Mouse (Mus musculus): ENCODE data around the gene B3gnt2. TPM values are rescaled to one million over a fixed set of nuclear protein-coding genes. Genes with fewer than 3 reads are reported as not detected.

The B3gnt2 gene
- total RNA-seq, 2 experiments from 2014 or later = 4.1 to 4.3 TPM

DNA sequence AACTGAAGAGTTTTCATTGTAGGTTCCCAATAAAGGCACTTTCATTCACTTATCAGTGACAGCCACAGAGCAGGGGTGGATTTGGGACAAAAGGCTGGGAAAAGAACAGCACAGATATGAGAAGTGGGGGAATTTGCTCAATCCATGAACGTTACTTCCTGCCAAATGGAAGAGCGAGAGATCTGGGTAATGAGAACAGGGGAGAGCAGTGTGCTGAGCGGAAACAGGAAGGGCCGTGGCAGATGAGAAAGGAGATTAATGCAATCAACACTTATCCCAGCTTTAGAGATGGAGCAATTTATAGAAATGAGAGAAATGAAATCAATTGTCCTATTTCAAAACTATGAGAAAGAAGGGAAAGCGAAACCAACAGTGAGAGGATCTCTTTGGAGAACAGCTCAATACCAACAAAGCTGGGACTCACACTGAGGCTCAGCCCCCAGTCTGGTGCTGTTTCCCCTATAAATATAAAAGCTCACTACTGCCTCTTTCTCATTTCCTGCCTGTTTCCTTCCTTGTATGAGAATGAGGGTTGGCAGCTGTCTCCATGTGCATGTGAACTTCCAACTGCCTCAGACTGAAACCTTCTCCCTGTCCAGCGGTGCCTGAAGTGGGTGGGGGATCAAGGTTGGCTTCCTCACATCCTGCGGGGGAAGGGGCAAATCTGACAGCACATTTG, 11.0 kb upstream of the B3gnt2 start:
- intact Hi-C loops (cut with DNase I) = no loop called here
- DNase-seq = no peak

DNA sequence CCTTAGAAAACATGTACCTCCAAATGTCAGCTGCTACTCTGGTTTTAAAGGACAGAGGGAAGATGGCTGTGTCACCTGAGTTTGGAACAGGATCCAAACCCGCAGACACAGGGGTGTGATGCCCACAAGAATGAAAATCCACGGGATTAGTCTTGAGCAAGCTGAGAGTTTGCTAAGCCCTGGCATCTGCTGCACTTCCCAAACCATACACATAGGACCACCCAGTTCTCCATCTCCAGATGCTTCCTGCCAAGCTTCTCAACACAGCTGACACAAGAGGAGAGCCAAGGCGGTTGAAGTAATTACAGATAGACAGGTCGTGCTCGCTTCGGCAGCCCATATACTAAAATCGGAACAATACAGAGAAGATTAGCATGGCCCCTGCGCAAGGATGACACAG, 7.8 kb upstream of the B3gnt2 start:
- no peak for DNase-seq
- intact Hi-C loops (cut with DNase I) = loop anchor here (10.0 kb wide), 1 partner anchor 86 kb away; no protein-coding TSS in a partner anchor

DNA sequence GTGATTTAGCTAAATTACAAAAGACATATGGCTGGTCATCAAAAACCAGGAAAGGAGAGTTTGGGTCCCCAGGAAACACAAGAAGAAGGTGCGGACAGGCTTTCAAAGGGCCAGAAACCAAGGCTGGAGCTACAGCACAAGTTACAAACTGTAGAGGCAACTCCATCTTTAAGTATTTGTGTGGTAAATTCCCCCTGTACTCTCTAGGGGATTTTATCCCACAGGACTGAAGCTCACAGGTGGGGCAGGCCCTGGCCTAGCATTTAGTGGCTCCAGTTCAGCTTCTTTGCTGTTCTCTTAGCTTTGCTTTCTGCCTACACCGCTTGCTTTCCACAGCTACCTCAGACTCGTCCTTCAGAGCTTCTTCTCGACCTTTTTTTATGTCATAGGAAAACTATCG, 6.9 kb upstream of the B3gnt2 start:
- DNase-seq = no peak
- intact Hi-C loops (cut with DNase I) = loop anchor here (10.0 kb wide), 1 partner anchor 87 kb away; no protein-coding TSS in a partner anchor

DNA sequence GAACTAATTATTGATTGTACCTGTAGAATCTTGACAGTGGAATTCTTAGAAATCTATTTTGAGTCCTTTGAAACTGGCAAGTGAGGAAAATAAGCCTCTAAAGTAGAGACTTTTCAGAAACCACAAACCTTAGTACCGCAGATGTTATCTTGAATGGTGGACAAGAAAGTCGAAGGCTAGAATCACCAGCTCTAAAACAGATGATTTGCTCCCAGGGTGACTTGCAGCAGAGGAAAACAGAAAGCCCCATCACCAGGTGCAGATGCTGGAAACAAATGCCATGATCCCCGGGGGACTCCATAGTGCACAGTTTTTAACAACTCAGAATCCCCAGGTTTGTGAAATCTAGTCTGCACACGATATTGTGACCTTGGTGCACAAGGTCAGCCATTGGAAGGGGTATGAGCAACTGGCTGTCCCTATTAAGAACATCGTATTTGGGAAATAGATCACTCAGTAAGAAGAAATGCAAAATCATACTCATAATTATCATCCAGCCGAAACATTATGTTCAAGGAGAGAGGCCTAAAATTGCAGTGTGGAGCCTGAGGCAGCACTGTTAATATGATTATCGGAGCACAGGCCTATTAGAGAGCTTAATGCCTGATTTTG, 5.0 kb upstream of the B3gnt2 start:
- intact Hi-C loops (cut with DNase I) = loop anchor here (10.0 kb wide), 1 partner anchor 89 kb away; no protein-coding TSS in a partner anchor
- DNase-seq = no peak

DNA sequence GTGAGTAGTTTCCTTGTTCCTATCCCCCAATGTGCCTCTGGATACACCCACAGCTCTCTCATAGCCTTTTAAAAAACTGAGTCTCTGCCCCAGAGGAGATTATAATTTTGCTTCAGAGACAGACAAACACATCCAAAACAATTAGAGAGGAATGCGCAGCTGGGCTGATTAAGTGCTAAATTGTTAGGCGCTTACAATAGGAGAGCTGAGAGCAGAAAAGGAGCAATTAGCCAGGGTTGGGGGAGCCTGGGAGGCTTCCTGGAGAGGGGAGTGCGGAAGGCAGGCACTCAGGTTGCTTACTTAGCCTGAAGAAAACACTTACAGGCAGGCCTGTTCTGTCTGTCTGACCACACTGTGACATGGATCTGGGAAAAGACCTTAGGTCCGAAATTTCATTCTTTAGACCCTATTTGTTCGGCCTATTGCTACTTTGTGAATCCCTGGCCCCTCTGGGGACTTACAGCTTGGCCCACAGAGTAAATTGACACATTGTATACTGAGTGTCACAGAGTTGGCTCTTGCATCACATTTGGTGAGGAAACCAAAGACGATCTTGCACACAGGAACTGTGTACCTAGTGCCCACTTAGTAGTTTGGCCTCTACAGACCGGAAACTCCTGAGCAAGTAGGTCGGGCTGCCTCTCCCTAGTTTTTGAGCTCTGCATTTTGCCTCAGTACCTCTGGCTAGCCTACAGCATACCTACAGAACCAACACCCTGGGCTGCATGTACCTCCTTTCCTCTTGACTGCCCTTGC, 3.7 kb upstream of the B3gnt2 start:
- intact Hi-C loops (cut with DNase I) = loop anchor here (10.0 kb wide), 1 partner anchor 90 kb away; no protein-coding TSS in a partner anchor
- DNase-seq = no peak

DNA sequence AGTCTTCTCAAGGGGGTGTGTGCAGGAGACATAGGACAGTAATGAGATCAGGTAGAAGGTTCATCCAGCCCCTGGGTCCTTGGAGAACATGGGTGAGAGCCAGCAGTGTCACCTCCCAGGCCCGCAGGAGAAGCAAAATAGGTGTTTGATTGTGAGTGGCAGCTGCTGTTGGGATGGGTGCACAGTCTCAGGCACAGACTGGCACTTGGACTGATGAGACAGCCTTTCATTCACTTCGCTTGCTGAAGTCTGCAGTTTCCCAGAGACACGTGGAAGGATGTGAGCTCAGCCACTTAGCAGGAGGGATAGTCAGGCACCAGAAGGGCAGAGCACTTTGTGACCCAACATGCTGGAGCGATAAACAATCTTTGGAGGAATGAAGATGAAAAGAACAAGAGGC, 2.8 kb upstream of the B3gnt2 start:
- DNase-seq = no peak
- intact Hi-C loops (cut with DNase I) = loop anchor here (10.0 kb wide), 1 partner anchor 91 kb away; no protein-coding TSS in a partner anchor

DNA sequence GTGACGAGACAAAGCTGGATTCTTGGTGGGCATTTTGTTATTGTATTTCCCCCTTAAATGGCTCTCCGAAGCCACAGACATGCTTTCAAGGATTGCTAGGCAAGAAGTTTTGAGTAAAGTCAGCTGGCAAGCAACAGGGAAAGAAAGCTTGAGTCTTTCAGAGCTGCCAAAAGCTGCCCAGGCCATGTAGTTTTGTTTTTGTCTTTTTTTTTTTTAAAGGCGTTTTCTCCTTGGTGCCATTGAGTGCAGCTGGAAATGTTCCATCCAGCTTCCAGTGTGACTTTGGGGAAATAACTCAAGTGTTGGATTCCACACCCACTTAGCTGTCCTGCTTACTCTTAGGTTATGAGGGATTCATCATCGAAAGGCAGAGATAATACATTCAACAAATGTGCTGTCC, 554 bp upstream of the B3gnt2 start:
- intact Hi-C loops (cut with DNase I) = loop anchor here (10.0 kb wide), 1 partner anchor 93 kb away; no protein-coding TSS in a partner anchor
- no peak for DNase-seq

DNA sequence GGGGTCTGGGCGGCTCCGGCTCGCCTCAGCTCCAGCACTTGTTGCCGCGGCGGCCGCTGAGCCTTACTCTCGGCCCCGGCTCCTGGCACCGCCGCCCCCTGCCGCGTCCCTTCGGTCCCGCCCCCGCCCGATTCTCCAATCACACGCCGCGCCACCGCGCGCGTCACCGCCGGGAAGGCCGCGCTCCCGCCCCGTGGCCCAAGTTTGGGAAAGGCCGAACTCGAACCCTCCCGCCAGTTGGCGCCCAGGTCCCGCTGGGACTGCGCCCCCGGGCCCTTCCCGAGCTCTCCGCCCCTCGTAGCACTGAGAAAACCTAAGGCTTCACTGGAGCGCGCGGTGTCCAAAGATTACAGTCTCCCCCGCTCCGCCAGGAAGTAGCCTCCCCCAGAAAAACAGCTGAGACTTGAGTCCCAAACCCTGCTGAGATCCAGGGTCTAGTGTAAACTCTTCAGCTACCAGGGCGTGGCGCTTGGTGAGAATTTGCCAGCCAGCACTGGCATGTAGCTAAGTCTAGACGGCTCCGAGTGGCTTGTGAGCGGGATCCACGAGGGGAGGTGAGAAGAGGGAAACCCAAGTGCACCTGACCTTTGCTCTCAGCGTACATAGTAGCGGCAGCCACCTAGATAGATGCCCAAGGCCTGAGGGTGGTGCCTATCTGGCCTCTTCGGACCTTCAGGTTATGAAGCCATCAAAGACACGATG, 977 bp downstream of the B3gnt2 start:
- intact Hi-C loops (cut with DNase I) = loop anchor here (10.0 kb wide), 2 partner anchors 95 to 225 kb away; no protein-coding TSS in a partner anchor
- DNase-seq = peak; percentile 84

DNA sequence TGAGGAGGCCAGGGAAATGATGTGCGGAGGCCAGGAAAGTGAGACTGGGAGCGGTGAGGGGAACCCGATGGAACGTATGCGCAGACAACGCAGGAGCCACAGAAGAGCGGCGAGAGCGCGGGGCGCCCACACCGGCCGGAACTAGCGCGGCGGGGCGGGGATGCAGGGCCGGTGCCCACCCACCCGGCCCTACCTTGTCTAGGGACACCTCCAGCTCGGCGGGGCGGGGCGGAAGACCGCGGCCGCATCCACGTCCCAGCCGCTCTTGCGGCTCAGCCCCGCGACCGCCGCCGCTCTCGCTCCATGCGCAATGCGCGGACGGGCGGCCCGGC, 1.5 kb downstream of the B3gnt2 start:
- no peak for DNase-seq
- intact Hi-C loops (cut with DNase I) = loop anchor here (10.0 kb wide), 1 partner anchor 224 kb away; no protein-coding TSS in a partner anchor

DNA sequence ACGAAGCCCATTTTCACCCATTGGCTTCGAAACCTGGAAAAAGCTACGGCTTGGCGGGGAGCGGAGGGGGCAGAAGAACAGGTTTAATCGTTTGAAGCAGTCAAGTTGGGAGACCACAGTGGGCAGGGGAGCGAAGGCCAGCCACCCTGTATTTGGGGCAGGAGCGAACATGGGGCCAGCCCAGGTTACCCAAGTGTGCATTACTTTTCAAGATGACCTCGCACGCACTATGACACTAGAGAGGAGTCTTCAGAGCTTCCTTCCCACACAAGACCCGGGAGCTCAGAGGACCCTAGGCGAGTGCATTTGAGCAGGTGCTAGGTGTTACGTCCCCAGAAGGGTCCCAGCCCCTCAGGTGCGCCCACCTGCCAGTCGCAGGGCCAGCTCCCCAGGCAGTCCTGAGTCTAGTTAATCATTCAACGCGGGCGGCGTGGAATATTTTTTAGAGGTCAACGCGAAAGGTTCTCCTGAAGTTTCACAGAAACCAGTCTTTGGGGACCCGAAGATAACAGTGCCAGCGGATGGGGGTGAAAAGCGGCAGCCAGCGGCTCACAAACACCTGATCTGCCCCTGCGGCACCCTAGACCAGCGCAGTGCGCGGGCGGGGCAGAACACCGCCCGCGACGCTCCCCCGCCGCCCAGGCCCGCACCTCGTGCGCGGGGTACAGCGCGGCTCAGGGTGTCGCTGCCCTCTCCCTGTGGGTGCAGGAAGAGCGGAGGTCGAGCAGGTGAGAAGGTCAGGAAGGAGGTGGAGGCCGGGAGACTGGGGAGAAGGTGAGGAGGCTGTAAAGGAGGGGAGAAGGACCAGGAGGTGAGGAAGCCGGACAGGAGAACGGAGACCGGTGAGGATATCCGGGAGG, 2.1 kb downstream of the B3gnt2 start:
- no peak for DNase-seq
- intact Hi-C loops (cut with DNase I) = loop anchor here (10.0 kb wide), 1 partner anchor 224 kb away; no protein-coding TSS in a partner anchor

DNA sequence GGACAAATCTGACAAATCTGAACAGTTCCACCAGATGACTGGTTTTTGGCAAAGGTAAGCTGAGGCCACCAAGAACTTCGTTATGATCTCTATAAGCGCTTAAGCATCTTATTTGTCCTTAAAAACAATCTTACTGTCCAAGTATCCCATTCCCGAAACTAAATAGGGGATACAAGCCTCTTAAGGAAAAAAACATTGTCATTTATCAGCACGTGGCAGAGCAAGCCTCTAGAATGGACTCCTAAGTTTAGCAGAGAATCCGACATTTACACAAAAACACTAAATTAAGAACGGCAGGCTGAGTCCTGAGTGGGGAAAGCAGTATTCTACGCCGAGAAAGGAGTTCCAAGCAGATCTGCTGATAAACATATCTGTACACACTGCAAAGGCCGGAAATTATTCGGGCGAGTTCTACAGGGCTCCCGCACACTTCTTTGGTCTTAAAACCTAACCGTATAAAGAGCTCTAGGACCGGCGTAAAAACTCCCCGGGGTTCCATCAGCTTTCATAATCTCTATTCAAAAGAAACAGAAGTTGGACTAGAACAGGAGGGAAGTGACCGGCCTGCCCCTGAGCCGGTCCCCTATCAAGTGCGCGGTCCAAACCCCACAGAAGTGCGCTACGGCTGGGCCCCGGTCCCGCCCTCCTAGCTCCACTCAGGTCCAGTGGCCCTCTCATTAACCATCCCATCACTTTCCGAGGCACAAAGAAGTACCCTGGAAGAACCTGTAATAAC, 2.9 kb downstream of the B3gnt2 start:
- DNase-seq = no peak
- intact Hi-C loops (cut with DNase I) = loop anchor here (10.0 kb wide), 1 partner anchor 223 kb away; no protein-coding TSS in a partner anchor

DNA sequence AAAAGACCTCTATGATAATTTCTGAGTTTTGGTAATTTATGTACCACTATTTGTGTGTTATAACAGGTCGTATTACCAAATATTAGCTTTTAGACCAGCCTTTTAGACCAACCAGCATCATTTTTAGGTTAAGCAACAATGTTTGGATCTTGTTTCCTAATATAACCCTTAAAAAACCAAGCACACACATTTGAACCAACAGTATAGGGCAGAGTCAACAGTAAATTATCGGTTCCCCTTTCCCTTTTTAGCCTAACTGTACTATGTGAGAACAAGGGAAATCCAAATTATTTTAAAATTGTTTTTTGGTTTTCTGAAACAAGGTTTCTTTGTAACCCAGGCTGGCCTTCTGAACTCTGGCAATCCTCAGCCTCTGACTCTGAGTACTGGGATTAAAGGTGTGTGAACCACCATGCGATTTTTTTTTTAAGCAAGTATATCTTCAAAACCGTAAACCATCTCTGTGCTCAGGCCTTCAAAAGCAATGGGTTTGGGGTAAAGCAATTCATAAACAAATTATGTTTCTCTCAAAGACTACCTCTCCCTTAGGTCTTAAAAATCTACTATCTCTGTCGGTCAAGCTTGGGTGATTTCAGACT, 3.6 kb downstream of the B3gnt2 start:
- intact Hi-C loops (cut with DNase I) = loop anchor here (10.0 kb wide), 1 partner anchor 222 kb away; no protein-coding TSS in a partner anchor

DNA sequence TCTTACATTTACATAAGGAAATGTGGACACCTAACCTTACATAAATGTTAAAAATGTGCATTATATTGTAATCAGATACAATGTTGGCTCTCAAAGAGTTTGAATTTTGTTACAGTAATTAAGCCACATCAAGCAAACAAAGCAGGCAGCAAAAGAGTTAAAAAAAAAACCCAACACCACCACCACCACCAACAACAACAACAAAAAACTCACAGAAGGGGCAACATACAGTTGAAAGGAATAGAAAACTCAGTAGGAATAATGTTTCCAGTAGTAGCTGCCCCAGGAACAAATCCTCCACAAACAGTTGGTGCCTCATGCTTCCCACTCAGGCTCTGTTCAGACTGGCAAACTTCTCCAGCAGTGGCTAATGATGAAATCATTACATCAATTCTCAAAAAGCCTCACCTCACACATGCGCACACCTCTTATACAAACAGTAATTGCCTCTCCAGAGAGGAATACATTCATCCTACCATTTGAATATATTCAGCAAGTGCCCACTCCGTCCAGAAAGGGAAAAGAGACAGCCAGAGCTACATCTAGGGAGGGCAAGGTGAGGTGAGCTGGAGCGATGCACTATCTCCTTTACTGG, 4.3 kb downstream of the B3gnt2 start:
- intact Hi-C loops (cut with DNase I) = loop anchor here (10.0 kb wide), 1 partner anchor 222 kb away; no protein-coding TSS in a partner anchor
- DNase-seq = no peak

More for the DNA sequence above, 3.6 kb downstream of the B3gnt2 start:
- DNase-seq = no peak

DNA sequence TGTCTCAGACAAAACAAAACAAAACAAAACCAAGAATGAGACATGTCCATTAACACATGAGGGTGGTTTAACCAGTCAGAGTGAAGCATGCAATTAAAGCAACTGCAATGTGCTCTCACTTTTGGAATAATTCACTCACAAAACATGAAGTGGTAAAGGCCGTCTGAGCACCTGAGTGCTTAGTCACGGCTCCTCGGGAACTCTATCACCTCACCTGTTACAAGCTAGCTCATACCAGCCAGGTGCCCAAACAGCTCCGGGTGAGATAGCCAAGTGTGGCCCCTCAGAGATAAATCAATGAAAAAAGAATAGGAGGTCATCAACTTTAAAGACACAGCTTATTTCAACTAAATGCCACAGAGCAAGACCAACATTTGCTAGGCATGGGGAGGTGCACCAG, 6.2 kb downstream of the B3gnt2 start:
- no peak for DNase-seq
- intact Hi-C loops (cut with DNase I) = loop anchor here (10.0 kb wide), 1 partner anchor 220 kb away; no protein-coding TSS in a partner anchor

DNA sequence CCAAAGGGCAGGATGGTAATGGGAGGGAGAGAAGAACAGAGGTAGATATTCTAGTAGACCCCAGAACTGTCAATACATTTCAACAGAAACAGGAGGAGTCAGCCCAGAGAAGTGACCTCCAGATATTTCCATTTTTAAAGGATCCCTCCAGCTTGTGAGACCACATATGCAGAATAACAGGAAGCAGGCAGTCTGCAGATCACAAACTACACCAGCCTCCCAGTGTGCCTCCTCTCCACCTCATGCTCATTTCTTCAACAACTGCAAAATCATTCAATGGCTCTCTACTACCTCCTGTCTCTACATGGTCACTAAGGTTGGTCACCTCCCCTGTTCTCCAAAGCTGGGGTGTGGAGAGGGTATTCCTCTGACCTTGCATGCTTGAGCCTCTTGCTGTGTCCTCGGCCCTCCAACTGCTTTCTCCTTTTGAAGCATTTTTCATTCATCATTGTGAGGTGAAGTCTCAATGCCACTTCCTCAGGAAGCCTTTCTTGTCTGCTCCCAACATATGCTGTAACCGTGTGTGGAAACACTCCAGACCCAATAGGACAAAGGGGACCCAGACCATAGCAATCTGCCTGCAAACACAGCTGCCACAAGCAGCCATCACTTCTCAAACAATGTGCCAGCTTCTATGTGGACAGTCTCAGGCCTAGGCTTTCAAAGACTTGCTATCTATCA, 7.1 kb downstream of the B3gnt2 start:
- intact Hi-C loops (cut with DNase I) = loop anchor here (10.0 kb wide), 1 partner anchor 219 kb away; no protein-coding TSS in a partner anchor
- DNase-seq = no peak

DNA sequence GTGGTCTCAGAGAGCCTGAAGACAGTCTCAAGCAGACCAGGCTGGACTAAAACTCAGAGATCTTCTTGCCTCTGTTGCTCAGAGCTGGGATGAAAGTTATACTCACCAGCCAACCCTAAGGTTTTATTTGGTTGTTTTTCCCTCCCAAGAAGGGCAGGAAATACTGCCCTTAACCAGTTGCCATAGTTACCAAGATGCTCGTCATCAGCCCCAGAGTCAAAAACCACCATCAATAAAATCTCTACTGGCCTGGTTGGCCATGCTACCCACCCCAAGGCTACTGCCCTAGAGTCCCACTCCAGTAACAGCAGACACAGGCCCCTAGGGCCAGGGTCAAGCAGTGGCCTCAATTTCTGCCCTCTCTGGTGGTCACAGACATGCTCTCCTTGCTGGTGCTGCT, 8.3 kb downstream of the B3gnt2 start:
- intact Hi-C loops (cut with DNase I) = loop anchor here (10.0 kb wide), 1 partner anchor 218 kb away; no protein-coding TSS in a partner anchor
- DNase-seq = no peak

DNA sequence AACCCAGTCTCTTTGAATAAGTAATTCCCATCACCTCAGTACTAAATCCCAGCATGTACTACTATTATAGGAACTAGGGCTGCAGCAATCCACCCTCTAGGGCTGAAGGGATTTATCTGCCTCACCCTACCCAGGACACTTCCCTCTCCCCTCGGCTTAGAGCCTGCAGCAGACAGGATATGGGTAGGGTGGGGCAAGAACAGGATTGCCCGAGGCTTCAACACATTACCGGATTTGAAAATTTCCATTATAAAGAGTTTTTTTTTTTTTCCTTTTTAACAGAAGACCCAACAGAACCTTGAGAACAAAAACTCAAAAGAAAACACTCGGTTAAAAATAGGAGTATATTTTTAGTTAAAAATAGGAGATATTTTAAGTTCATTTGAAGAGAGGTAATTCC, 9.3 kb downstream of the B3gnt2 start:
- no peak for DNase-seq
- intact Hi-C loops (cut with DNase I) = loop anchor here (10.0 kb wide), 1 partner anchor 217 kb away; no protein-coding TSS in a partner anchor
